Mouse (Mus musculus) MEL (cell line): ENCODE data around the gene Synrg.

Experiments
- CTCF ChIP-seq, 3 experiments: IDR thresholded peaks in 2 of 3; conservative IDR thresholded peaks in 1 of 3; 2 replicates each; pipeline ENCODE4 v1.5.1; 2011 to 2012; ENCODE audit warnings: low read length in 3 of 3, low read depth in 2 of 3, mild to moderate bottlenecking in 2 of 3, improper control_type of control experiment in 1 of 3, inconsistent platforms in 1 of 3, mixed read lengths in 1 of 3, moderate library complexity in 1 of 3; ENCODE audit not compliant: control insufficient read depth in 1 of 3, insufficient read depth in 1 of 3, poor library complexity in 1 of 3, severe bottlenecking in 1 of 3
- E2F4 ChIP-seq: IDR thresholded peaks from 2 replicates; pipeline ENCODE4 v1.6.1; 2011; ENCODE audit warnings: low read depth, low read length, improper control_type of control experiment, borderline replicate concordance
- EP300 ChIP-seq, 2 experiments: IDR thresholded peaks; 2 replicates each; pipeline ENCODE4 v1.6.1; 2011; ENCODE audit warnings: improper control_type of control experiment in 2 of 2, low read length in 2 of 2, low read depth in 1 of 2, mild to moderate bottlenecking in 1 of 2
- ETS1 ChIP-seq: IDR thresholded peaks from 2 replicates; pipeline ENCODE4 v1.6.1; 2012; ENCODE audit warnings: low read depth, mild to moderate bottlenecking, inconsistent platforms, low read length, improper control_type of control experiment, moderate library complexity
- POLR2A ChIP-seq, 2 experiments: IDR thresholded peaks; 2 replicates each; pipeline ENCODE4 v1.6.1; 2011 to 2012; ENCODE audit warnings: low read length in 2 of 2, mild to moderate bottlenecking in 2 of 2, control low read depth in 1 of 2, improper control_type of control experiment in 1 of 2, low read depth in 1 of 2, moderate library complexity in 1 of 2; ENCODE audit not compliant: control insufficient read depth in 1 of 2, insufficient read depth in 1 of 2, poor library complexity in 1 of 2

GRCm38 (mm10) chr11:84061881-84062280, 97.7 kb downstream of the Synrg start:
- no peak for TF ChIP-seq POLR2A (IDR thresholded peaks at IDR 0.05; ENCODE audit: control insufficient read depth in 1 of 2, insufficient read depth in 1 of 2, low read depth in 1 of 2, low read length in 2 of 2, poor library complexity in 1 of 2)
- no peak for TF ChIP-seq E2F4
- no peak for TF ChIP-seq EP300 (IDR thresholded peaks at IDR 0.05; ENCODE audit: low read depth in 1 of 2, low read length in 2 of 2)
- TF ChIP-seq ETS1, result no peak
- no peak for TF ChIP-seq CTCF (IDR thresholded peaks at IDR 0.05 in 2 of 3, conservative IDR thresholded peaks at IDR 0.05 in 1 of 3; ENCODE audit: control insufficient read depth in 1 of 3, insufficient read depth in 1 of 3, low read depth in 2 of 3, low read length in 3 of 3, poor library complexity in 1 of 3, severe bottlenecking in 1 of 3)
